Mouse (Mus musculus) hindbrain, embryonic 16.5 days (tissue): ENCODE results near the gene Stoml3. TPM values are rescaled to one million over a fixed set of nuclear protein-coding genes. Genes with fewer than 3 reads are reported as not detected.
A peak's percentile ranks its signal among the peaks of the same experiment; 100 is the strongest.

Source experiments
- ATAC-seq: fragments of 200-750 bp; cut with Nextera tagmentation; 2 replicates; pipeline ENCODE4 v1.8.0; 2017; ENCODE audit warnings: moderate TSS enrichment, moderate library complexity
- H3K27ac ChIP-seq: fragments of 300-500 bp; sonication (generic); 2 replicates; pipeline ENCODE4 v1.5.1; 2014; ENCODE audit warnings: low read depth, mild to moderate bottlenecking, control low read depth, low read length, moderate library complexity
- H3K27me3 ChIP-seq: fragments of 300-500 bp; sonication (generic); replicated peaks from 2 replicates; pipeline ENCODE4 v1.6.1; 2014; ENCODE audit warnings: low read length; ENCODE audit not compliant: control insufficient read depth, insufficient read depth
- H3K36me3 ChIP-seq: fragments of 300-500 bp; sonication (generic); 2 replicates; pipeline ENCODE4 v1.6.1; 2014; ENCODE audit warnings: mild to moderate bottlenecking, low read length, moderate library complexity, mixed read lengths; ENCODE audit not compliant: control insufficient read depth, insufficient read depth
- H3K4me1 ChIP-seq: fragments of 300-500 bp; sonication (generic); 2 replicates; pipeline ENCODE4 v1.6.1; 2014; ENCODE audit warnings: low read depth, low read length; ENCODE audit not compliant: control insufficient read depth, insufficient read depth
- H3K4me2 ChIP-seq: fragments of 300-500 bp; sonication (generic); 2 replicates; pipeline ENCODE4 v1.6.1; 2014; ENCODE audit warnings: mild to moderate bottlenecking, low read length, control low read depth, moderate library complexity
- H3K4me3 ChIP-seq: fragments of 300-500 bp; sonication (generic); 2 replicates; pipeline ENCODE4 v1.5.1; 2014; ENCODE audit warnings: mild to moderate bottlenecking, low read length, control low read depth, moderate library complexity
- H3K9ac ChIP-seq: fragments of 300-500 bp; sonication (generic); 2 replicates; pipeline ENCODE4 v1.6.1; 2014; ENCODE audit warnings: low read depth, mild to moderate bottlenecking, control low read depth, low read length, moderate library complexity
- H3K9me3 ChIP-seq: fragments of 300-500 bp; sonication (generic); 2 replicates; pipeline ENCODE4 v1.6.1; 2014; ENCODE audit warnings: mild to moderate bottlenecking, low read length, moderate library complexity; ENCODE audit not compliant: control insufficient read depth
- WGBS: fragments of 180-500 bp; shearing (Covaris S2); extraction: QIAGEN DNeasy Blood & Tissue Kit; methylation state at CpG from one replicate; pipeline ENCODE4 v1.1.7; 2014; 5-methylcytosine and 5-hydroxymethylcytosine counted together
- polyA plus RNA-seq: library from polyadenylated mRNA; unstranded; fragments of >200 nt; fragmentation: Nextera tagmentation; extraction: Ambion mirVana; gene quantifications from 2 replicates; pipeline ENCODE4 v1.2.1, GENCODE M21; 2015

Stoml3 gene
- polyA plus RNA-seq, 1 experiment from 2014 or later = not detected

GRCm38 (mm10) chr3:53457750-53458149 lies 30.7 kb upstream of the Stoml3 start:
- H3K4me2 ChIP-seq = no peak overlapping the region
- no peak overlapping the region for H3K9ac ChIP-seq
- H3K27ac ChIP-seq = no peak overlapping the region
- peaks cover 30% of the 10 kb centered on the region for H3K36me3 ChIP-seq
- no peak for ATAC-seq
- no peak overlapping the region for H3K4me3 ChIP-seq
- H3K4me1 ChIP-seq = peaks cover 6% of the 10 kb centered on the region
- no peaks in the 10 kb centered on the region for H3K9me3 ChIP-seq
- H3K27me3 ChIP-seq = no peaks in the 10 kb centered on the region
- WGBS = 80% methylated on average over 5 of the region's 5 CpGs

GRCm38 (mm10) chr3:53460106-53460505 lies 28.3 kb upstream of the Stoml3 start:
- Histone ChIP-seq H3K9ac (no peak overlapping the region), H3K9me3 (no peaks in the 10 kb centered on the region), H3K27ac (no peak overlapping the region), H3K4me1 (peaks cover 10% of the 10 kb centered on the region), H3K4me2 (no peak overlapping the region), H3K36me3 (peaks cover 13% of the 10 kb centered on the region), H3K4me3 (no peak overlapping the region), H3K27me3 (no peaks in the 10 kb centered on the region)
- ATAC-seq = no peak
- 92% methylated on average over 9 of the region's 9 CpGs for WGBS

- no peak; the same call in 1 of the 2 replicates for ATAC-seq
Observed at GRCm38 (mm10) chr3:53462701-53463045, 25.8 kb upstream of the Stoml3 start.

DNA sequence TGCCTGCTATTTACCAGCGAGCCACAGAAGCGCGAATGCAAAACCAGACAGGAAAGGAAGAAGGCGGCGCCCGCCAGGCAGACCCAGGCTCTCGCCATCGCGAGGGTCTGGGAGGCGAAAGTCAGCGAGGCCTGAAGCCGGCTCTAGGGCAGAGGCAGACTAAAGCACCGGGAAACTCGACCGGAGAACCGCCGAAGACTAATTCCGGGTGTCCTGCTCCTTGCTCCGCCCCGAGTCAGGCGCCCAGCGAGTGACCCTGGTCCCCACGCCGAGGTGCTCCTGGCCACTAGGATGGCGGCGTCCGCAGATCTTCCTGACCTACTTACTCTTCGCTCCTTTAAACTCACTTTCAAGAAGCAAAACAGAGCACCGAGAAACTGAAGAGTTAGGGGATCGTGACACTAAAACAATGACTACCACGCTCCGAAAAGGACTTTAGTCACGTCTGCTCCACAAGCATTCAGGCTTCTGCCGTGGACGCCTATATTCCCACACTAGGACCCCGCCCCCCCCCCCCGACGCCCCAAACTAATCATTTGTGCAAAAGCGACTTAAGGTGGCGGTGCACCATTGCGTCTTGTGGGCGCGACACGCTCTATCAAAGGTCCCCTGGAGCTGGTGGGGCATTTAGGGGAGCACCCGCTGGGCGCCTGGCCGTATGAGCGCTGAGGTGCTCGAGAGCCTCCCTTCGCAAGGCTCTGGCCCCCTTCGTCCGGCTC lies 25.2 kb upstream of the Stoml3 start, which contains the start of the genes Nhlrc3 and Proser1:
Nhlrc3 (minus strand) TSS at position 287 of the 719 bp plus-strand sequence.
Proser1 (plus strand) TSS at position 621 of the 719 bp plus-strand sequence.
- Histone ChIP-seq H3K9ac (peak within 1 kb of the TSS; percentile 86), H3K27me3 (no peaks in the 10 kb centered on the region), H3K36me3 (no peaks in the 10 kb centered on the region), H3K4me1 (peaks cover 30% of the 10 kb centered on the region), H3K9me3 (no peaks in the 10 kb centered on the region), H3K27ac (peak within 1 kb of the TSS; percentile 93), H3K4me3 (peak within 1 kb of the TSS; percentile 63), H3K4me2 (peak within 1 kb of the TSS; percentile 77)
- peak; percentile 99 for ATAC-seq
- WGBS = under 1% methylated on average over 51 of the region's 52 CpGs

More at GRCm38 (mm10) chr3:53462701-53463045, 25.8 kb upstream of the Stoml3 start:
- Histone ChIP-seq H3K27me3 (no peaks in the 10 kb centered on the region), H3K36me3 (no peaks in the 10 kb centered on the region), H3K4me1 (peaks cover 29% of the 10 kb centered on the region), H3K4me3 (peak overlapping the region; percentile 63), H3K4me2 (peak overlapping the region; percentile 77), H3K9ac (peak overlapping the region; percentile 86), H3K9me3 (no peaks in the 10 kb centered on the region), H3K27ac (peak overlapping the region; percentile 93)
- WGBS = 4% methylated on average over 9 of the region's 9 CpGs

GRCm38 (mm10) chr3:53463765-53464114 lies 24.7 kb upstream of the Stoml3 start:
- under 1% methylated on average over 35 of the region's 35 CpGs for WGBS

GRCm38 (mm10) chr3:53464146-53464698 lies 24.2 kb upstream of the Stoml3 start:
- H3K9ac ChIP-seq = peak overlapping the region; percentile 86

More at GRCm38 (mm10) chr3:53463765-53464114, 24.7 kb upstream of the Stoml3 start:
- H3K27ac ChIP-seq = peak overlapping the region; percentile 88
- peak overlapping the region; percentile 86 for H3K9ac ChIP-seq
- ATAC-seq = peak; percentile 67
- peak overlapping the region; percentile 62 for H3K4me2 ChIP-seq
- H3K27me3 ChIP-seq = no peaks in the 10 kb centered on the region
- peak overlapping the region; percentile 63 for H3K4me3 ChIP-seq
- H3K36me3 ChIP-seq = no peaks in the 10 kb centered on the region
- no peaks in the 10 kb centered on the region for H3K9me3 ChIP-seq
- peaks cover 30% of the 10 kb centered on the region for H3K4me1 ChIP-seq

DNA sequence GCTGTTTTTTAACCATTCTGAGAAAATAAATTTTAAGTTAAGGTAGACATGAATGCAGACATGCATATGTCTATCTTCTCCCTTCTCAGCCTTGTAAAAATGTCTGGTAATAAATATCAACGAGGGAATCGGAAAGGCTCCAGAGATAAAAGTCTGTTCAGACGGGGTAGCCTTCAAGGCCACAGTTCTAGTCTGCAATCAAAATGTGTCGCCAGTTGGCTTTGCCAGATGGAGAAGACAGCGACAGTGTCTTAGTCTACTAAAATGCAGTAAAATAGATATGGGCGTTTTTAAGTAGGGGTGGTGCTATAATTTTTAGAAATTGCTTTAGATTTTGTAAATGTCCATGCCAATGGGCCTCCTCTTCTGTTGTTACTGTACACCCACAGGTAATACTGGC lies 23.1 kb upstream of the Stoml3 start:
- Histone ChIP-seq H3K27me3 (no peaks in the 10 kb centered on the region), H3K27ac (no peak overlapping the region), H3K9me3 (no peaks in the 10 kb centered on the region), H3K4me2 (peak overlapping the region; percentile 62), H3K36me3 (peaks cover 4% of the 10 kb centered on the region; the same call in 1 of the 2 replicates), H3K4me1 (peaks cover 30% of the 10 kb centered on the region), H3K4me3 (peak overlapping the region; percentile 24), H3K9ac (no peak overlapping the region)
- 64% methylated on average over 6 of the region's 6 CpGs for WGBS
- ATAC-seq = no peak

More at GRCm38 (mm10) chr3:53464146-53464698, 24.2 kb upstream of the Stoml3 start:
- H3K27ac ChIP-seq = peak overlapping the region; percentile 88
- H3K4me2 ChIP-seq = peak overlapping the region; percentile 62
- WGBS = under 1% methylated on average over 20 of the region's 20 CpGs
- no peaks in the 10 kb centered on the region for H3K36me3 ChIP-seq
- peak overlapping the region; percentile 63 for H3K4me3 ChIP-seq
- no peaks in the 10 kb centered on the region for H3K9me3 ChIP-seq
- H3K27me3 ChIP-seq = no peaks in the 10 kb centered on the region
- H3K4me1 ChIP-seq = peaks cover 30% of the 10 kb centered on the region
- no peak for ATAC-seq

DNA sequence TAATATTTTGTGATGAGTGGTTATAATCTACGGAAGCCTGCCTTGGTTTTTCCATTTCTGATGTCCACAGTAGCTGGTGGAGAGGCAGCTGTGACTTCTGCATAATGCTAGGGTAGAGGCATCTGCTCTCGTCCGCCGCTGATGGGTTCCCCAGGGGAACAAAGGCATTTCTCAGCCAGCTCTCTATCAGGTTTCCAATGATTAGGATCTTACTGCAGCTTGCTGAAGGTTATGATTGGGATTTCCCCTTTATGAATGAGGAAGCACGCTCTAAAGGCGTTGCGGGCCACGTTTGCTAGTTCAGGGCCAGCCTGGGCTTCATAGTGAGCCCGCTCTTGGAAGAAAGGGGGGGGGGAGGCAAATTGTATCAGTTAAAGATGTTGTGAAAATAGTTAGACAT lies 22.0 kb upstream of the Stoml3 start:
- Histone ChIP-seq H3K27me3 (no peaks in the 10 kb centered on the region), H3K36me3 (peaks cover 8% of the 10 kb centered on the region), H3K9me3 (no peaks in the 10 kb centered on the region), H3K4me3 (no peak overlapping the region), H3K4me1 (peaks cover 30% of the 10 kb centered on the region), H3K9ac (no peak overlapping the region), H3K27ac (no peak overlapping the region), H3K4me2 (peak overlapping the region; percentile 32)
- no peak for ATAC-seq
- WGBS = 57% methylated on average over 9 of the region's 9 CpGs

- Histone ChIP-seq H3K27ac (no peak overlapping the region), H3K4me3 (no peak overlapping the region), H3K4me1 (peaks cover 26% of the 10 kb centered on the region), H3K9me3 (no peaks in the 10 kb centered on the region), H3K9ac (no peak overlapping the region), H3K4me2 (no peak overlapping the region), H3K27me3 (no peaks in the 10 kb centered on the region), H3K36me3 (peaks cover 10% of the 10 kb centered on the region)
- WGBS = 85% methylated on average over 5 of the region's 5 CpGs
- ATAC-seq = no peak
Observed at GRCm38 (mm10) chr3:53467356-53467755, 21.1 kb upstream of the Stoml3 start.
